Mouse (Mus musculus) mesoderm, embryonic 11.5 days (tissue): Measurements from ENCODE around the gene Ifrd2.

Experiments
- DNase-seq: peaks from one replicate; pipeline ENCODE4 v3.0.0-alpha.2; 2012; ENCODE audit warnings: low read depth, low spot score

Gene Ifrd2

GRCm38 (mm10) chr9:107586974-107587832 lies at the start of gene Ifrd2:
Gene Ifrd2, plus strand, starts transcription at chr9:107587642.
- peak; percentile 96 for DNase-seq

GRCm38 (mm10) chr9:107538231-107538630 lies 49.2 kb upstream of the Ifrd2 start:
- no peak for DNase-seq

- DNase-seq = no peak
These were observed 48.7 kb upstream of the Ifrd2 start for GRCm38 (mm10) chr9:107538711-107539110.

- DNase-seq = no peak
These were observed 47.5 kb upstream of the Ifrd2 start for GRCm38 (mm10) chr9:107539940-107540339.

- DNase-seq = no peak
These were observed 47.0 kb upstream of the Ifrd2 start for GRCm38 (mm10) chr9:107540420-107540819.

- no peak for DNase-seq
These were observed 46.4 kb upstream of the Ifrd2 start for GRCm38 (mm10) chr9:107541005-107541404.

GRCm38 (mm10) chr9:107541474-107542351 lies 45.7 kb upstream of the Ifrd2 start, which contains the start of the genes Cyb561d2 and Nprl2:
Gene Cyb561d2, minus strand, starts transcription at chr9:107542193.
Gene Nprl2, plus strand, starts transcription at chr9:107542226.
- peak; percentile 95 for DNase-seq

GRCm38 (mm10) chr9:107542352-107542686 lies 45.1 kb upstream of the Ifrd2 start:
- DNase-seq = no peak

- no peak for DNase-seq
These were observed 44.7 kb upstream of the Ifrd2 start for GRCm38 (mm10) chr9:107542721-107543120.

GRCm38 (mm10) chr9:107543299-107543698 lies 44.1 kb upstream of the Ifrd2 start:
- no peak for DNase-seq

- DNase-seq = no peak
These were observed 43.2 kb upstream of the Ifrd2 start for GRCm38 (mm10) chr9:107544196-107544700.

GRCm38 (mm10) chr9:107544729-107545128 lies 42.7 kb upstream of the Ifrd2 start:
- no peak for DNase-seq

- no peak for DNase-seq
These were observed 42.2 kb upstream of the Ifrd2 start for GRCm38 (mm10) chr9:107545199-107545598.

- DNase-seq = peak; percentile 79
These were observed 41.8 kb upstream of the Ifrd2 start for GRCm38 (mm10) chr9:107545602-107546001.

- DNase-seq = peak; percentile 93
These were observed 40.4 kb upstream of the Ifrd2 start, which contains the start of gene Zmynd10 for GRCm38 (mm10) chr9:107547026-107547425. Gene Zmynd10, plus strand, starts transcription at chr9:107547298.

- DNase-seq = no peak
These were observed 39.5 kb upstream of the Ifrd2 start for GRCm38 (mm10) chr9:107547957-107548356.

- no peak for DNase-seq
These were observed 38.6 kb upstream of the Ifrd2 start for GRCm38 (mm10) chr9:107548820-107549219.

GRCm38 (mm10) chr9:107549297-107550074 lies 38.0 kb upstream of the Ifrd2 start:
- DNase-seq = no peak

GRCm38 (mm10) chr9:107550491-107551116 lies 36.8 kb upstream of the Ifrd2 start:
- DNase-seq = no peak

- peak; percentile 68 for DNase-seq
These were observed 36.1 kb upstream of the Ifrd2 start, which contains the start of gene Rassf1 for GRCm38 (mm10) chr9:107551117-107551889. Gene Rassf1, plus strand, starts transcription at chr9:107551555.
